Mouse (Mus musculus): ENCODE data around the gene Ide. TPM values are rescaled to one million over a fixed set of nuclear protein-coding genes. Genes with fewer than 3 reads are reported as not detected.
"Not testable (repeated sequence)": the region's sequence is repeated elsewhere in the genome, so short reads cannot be mapped to it uniquely, and the experiment has no call there.

Ide gene
- total and polyA plus RNA-seq, 2 experiments from 2014 or later = 60.8 to 72.6 TPM

DNA sequence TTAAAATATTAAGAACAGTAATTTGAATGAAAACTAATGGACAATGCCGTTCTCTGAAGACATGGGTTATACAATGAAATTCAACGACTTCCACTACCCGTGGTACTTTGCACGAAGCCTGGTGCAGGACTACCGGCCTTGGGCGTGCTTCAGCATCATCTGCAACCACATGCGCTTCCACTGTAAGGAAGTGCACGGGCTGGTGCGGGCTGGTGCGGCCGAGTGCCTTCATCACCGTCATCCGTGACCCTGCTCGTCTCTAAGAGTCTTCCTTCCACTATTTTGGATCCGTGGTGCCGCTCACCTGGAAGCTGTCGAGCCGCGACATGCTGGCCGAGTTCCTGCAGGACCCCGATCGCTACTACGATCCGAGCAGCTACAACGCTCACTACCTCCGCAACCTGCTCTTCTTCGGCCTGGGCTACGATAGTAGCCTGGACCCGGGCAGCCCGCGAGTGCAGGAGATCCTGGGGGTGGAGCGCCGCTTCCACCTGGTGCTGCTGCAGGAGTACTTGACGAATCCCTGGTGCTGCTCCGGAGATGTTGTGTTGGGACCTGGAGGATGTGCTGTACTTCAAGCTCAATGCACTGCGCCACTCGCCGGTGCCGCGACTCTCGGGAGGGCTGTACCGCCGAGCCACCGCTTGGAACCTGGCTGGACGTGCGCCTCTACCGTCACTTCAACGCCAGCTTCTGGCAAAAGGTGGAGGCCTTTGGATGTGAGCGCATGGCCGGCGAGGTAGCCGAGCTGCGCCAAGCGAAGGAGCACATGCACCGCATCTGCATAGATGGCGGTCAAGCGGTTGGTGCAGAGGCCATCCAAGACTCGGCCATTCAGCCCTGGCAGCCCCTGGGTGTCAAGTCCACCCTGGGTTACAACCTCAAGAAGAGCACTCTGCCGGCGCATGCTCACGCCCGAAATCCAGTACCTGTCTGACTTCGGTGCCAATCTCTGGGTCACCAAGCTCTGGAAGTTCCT, 103.8 kb downstream of the Ide start:
- no peaks in the 10 kb centered on the region for H3K36me3 ChIP-seq (replicated peaks; ENCODE audit: control insufficient read depth, insufficient read depth, low read length)
- no peak overlapping the region for H3K9ac ChIP-seq (replicated peaks; ENCODE audit: low read depth, low read length)
- no peak overlapping the region for H3K27ac ChIP-seq (ENCODE audit: low read depth)
- peak overlapping the region; percentile 40 for H3K4me3 ChIP-seq (ENCODE audit: low read depth, low read length)
- DNase-seq (ENCODE audit: low spot score) (no peak), ATAC-seq (ENCODE audit: insufficient read depth, low read depth) (0 out of 2 replicates have a peak, but pooled peaks have one; percentile 33)
- no peaks in the 10 kb centered on the region for H3K9me3 ChIP-seq (replicated peaks; ENCODE audit: control insufficient read depth, low read length)
- no peak for TF ChIP-seq EP300 (IDR thresholded peaks at IDR 0.05; ENCODE audit: low read depth)
- 0 out of 2 replicates have a peak, but pooled peaks have one; percentile 3 for TF ChIP-seq CTCF (IDR thresholded peaks at IDR 0.05; ENCODE audit: low read depth)
- peaks cover 32% of the 10 kb centered on the region for H3K27me3 ChIP-seq (ENCODE audit: control insufficient read depth, insufficient read depth, low read length)
- H3K4me2 ChIP-seq (ENCODE audit: low read depth, low read length) = peak overlapping the region; percentile 61
- no peaks in the 10 kb centered on the region; the same call in 1 of the 2 replicates for H3K4me1 ChIP-seq (ENCODE audit: control insufficient read depth, insufficient read depth)
- 5% methylated on average over 63 of the region's 63 CpGs for WGBS

DNA sequence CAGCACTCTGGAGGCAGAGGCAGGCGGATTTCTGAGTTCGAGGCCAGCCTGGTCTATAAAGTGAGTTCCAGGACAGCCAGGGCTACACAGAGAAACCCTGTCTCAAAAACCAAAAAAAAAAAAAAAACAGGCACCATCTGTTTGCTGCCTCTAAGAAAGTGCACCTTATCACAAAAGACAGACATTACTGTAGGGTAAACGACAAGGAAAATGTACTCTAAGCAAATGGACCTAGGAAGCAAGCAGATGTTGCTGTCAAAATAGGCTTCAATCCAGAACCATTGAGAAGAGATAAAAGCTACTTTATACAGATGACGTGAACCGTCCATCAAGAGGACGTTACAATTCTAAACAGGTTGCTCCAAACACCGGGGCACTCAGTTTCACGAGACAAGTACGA, 105.1 kb downstream of the Ide start:
- H3K36me3 ChIP-seq (replicated peaks; ENCODE audit: control insufficient read depth, insufficient read depth, low read length); H3K27ac ChIP-seq (ENCODE audit: low read depth); H3K9me3 ChIP-seq (replicated peaks; ENCODE audit: control insufficient read depth, low read length); H3K4me1 ChIP-seq (ENCODE audit: control insufficient read depth, insufficient read depth); H3K9ac ChIP-seq (replicated peaks; ENCODE audit: low read depth, low read length); ATAC-seq (ENCODE audit: insufficient read depth, low read depth); H3K4me3 ChIP-seq (ENCODE audit: low read depth, low read length); DNase-seq (ENCODE audit: low spot score); H3K4me2 ChIP-seq (ENCODE audit: low read depth, low read length): not testable (repeated sequence)
- WGBS = 69% methylated on average over 9 of the region's 9 CpGs
- peaks cover 32% of the 10 kb centered on the region for H3K27me3 ChIP-seq (ENCODE audit: control insufficient read depth, insufficient read depth, low read length)

DNA sequence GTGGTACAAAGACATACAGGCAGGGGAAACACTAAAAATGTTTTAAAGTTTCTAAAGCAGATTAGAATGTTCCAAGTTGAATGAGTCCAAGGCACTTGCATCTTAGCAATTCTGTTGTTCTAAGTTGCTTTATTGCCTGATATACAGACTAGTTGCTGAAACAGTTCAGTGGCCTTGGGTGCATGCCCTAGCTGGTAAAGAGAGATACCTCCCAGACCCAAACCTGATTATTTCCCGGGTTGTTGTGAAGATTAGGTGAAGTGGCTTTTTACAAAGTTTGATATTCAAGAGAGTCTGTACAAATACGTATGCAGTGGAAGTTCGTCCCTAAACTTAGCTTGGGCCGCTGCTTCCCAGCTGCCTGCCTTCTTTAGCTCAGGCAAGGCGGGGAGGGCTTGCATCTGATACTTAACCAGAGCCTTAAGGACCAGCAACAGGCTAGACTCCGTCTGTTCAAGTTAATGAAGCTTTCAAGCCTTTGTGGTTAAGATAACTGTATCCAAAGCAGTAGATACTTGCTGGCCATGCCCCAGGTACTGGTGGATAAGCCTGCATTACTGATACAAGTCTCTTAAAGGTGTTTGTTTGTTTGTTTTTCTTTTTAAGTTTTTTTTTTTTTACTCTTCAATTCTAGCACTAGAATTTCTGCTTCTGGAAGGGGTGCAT, 112.3 kb downstream of the Ide start:
- ATAC-seq (ENCODE audit: insufficient read depth, low read depth) (no peak), DNase-seq (ENCODE audit: low spot score) (no peak)
- 53% methylated on average over 6 of the region's 6 CpGs for WGBS

More for the DNA sequence above, 112.3 kb downstream of the Ide start:
- Histone ChIP-seq H3K4me2 (ENCODE audit: low read depth, low read length) (no peak overlapping the region), H3K9me3 (replicated peaks; ENCODE audit: control insufficient read depth, low read length) (no peaks in the 10 kb centered on the region), H3K9ac (replicated peaks; ENCODE audit: low read depth, low read length) (no peak overlapping the region), H3K4me1 (ENCODE audit: control insufficient read depth, insufficient read depth) (no peaks in the 10 kb centered on the region), H3K4me3 (ENCODE audit: low read depth, low read length) (no peak overlapping the region), H3K27me3 (ENCODE audit: control insufficient read depth, insufficient read depth, low read length) (no peaks in the 10 kb centered on the region), H3K27ac (ENCODE audit: low read depth) (no peak overlapping the region), H3K36me3 (replicated peaks; ENCODE audit: control insufficient read depth, insufficient read depth, low read length) (peaks cover 28% of the 10 kb centered on the region)
- TF ChIP-seq CTCF (IDR thresholded peaks at IDR 0.05; ENCODE audit: low read depth) (no peak), EP300 (IDR thresholded peaks at IDR 0.05; ENCODE audit: low read depth) (no peak)

Other genes starting within 250 kb of the Ide start
- gene March5, start 130.3 kb downstream of the Ide start, total RNA-seq (2014; rRNA removed; ENCODE audit: low replicate concordance) = 72.7 and 80.9 TPM in 2 replicates
- gene March5, start 130.3 kb downstream of the Ide start, polyA plus RNA-seq (2015; fragmentation: Nextera tagmentation; extraction: Ambion mirVana) = 82.5 and 84.3 TPM in 2 replicates
- 19.6 and 21.8 TPM in 2 replicates for gene Cpeb3, start 129.3 kb downstream of the Ide start, total RNA-seq (2014; rRNA removed; ENCODE audit: low replicate concordance)
- 13.5 and 13.7 TPM in 2 replicates for gene Cpeb3, start 129.3 kb downstream of the Ide start, polyA plus RNA-seq (2015; fragmentation: Nextera tagmentation; extraction: Ambion mirVana)
- 31.4 and 41.5 TPM in 2 replicates for gene Kif11, start 38.6 kb upstream of the Ide start, total RNA-seq (2014; rRNA removed; ENCODE audit: low replicate concordance)
- gene Kif11, start 38.6 kb upstream of the Ide start, polyA plus RNA-seq (2015; fragmentation: Nextera tagmentation; extraction: Ambion mirVana) = 10.4 and 10.8 TPM in 2 replicates
- 1.3 and 5.2 TPM in 2 replicates for gene Hhex, start 97.0 kb upstream of the Ide start, total RNA-seq (2014; rRNA removed; ENCODE audit: low replicate concordance)
- 9.8 and 10.0 TPM in 2 replicates for gene Hhex, start 97.0 kb upstream of the Ide start, polyA plus RNA-seq (2015; fragmentation: Nextera tagmentation; extraction: Ambion mirVana)
- 19.9 and 24.2 TPM in 2 replicates for gene Exoc6, start 212.6 kb upstream of the Ide start, total RNA-seq (2014; rRNA removed; ENCODE audit: low replicate concordance)
- 18.2 and 20.8 TPM in 2 replicates for gene Exoc6, start 212.6 kb upstream of the Ide start, polyA plus RNA-seq (2015; fragmentation: Nextera tagmentation; extraction: Ambion mirVana)